Mouse (Mus musculus) frontal cortex, postnatal 25 days (tissue): Measurements from ENCODE around the gene Bbip1.

Source experiments
- DNase-seq, 2 experiments: peaks; one replicate each; pipeline ENCODE4 v3.0.0; 2022; ENCODE audit warnings: low spot score in 2 of 2

The Bbip1 gene

GRCm38 (mm10) chr19:53891569-53891968, 52.9 kb downstream of the Bbip1 start:
- DNase-seq = no peak

- DNase-seq = no peak
Measured at GRCm38 (mm10) chr19:53890781-53891251, 53.6 kb downstream of the Bbip1 start.

- no peak for DNase-seq
Measured at GRCm38 (mm10) chr19:53890274-53890673, 54.2 kb downstream of the Bbip1 start.

GRCm38 (mm10) chr19:53889555-53889954, 54.9 kb downstream of the Bbip1 start:
- DNase-seq = no peak

GRCm38 (mm10) chr19:53888331-53888730, 56.1 kb downstream of the Bbip1 start:
- DNase-seq = no peak

- no peak for DNase-seq
Measured at GRCm38 (mm10) chr19:53887822-53888221, 56.6 kb downstream of the Bbip1 start.

GRCm38 (mm10) chr19:53886576-53887370, 57.7 kb downstream of the Bbip1 start:
- no peak for DNase-seq

GRCm38 (mm10) chr19:53885450-53885849, 59.0 kb downstream of the Bbip1 start:
- no peak for DNase-seq

- DNase-seq = no peak
Measured at GRCm38 (mm10) chr19:53881786-53882185, 62.6 kb downstream of the Bbip1 start.

GRCm38 (mm10) chr19:53880460-53880859, 64.0 kb downstream of the Bbip1 start:
- DNase-seq = no peak
